Mouse (Mus musculus) mouse trophoblast stem cell (cell line): ENCODE data around the gene Cdca5.
"Not testable (repeated sequence)": the region's sequence is repeated elsewhere in the genome, so short reads cannot be mapped to it uniquely, and the experiment has no call there.

Source experiments
- in situ Hi-C, 2 experiments: fragments of 300-500 bp; cut with MseI, MboI; formaldehyde crosslinking; loops; 2 replicates in 1 of 2; 3 replicates in 1 of 2; pipeline ENCODE4 v1.15.1; 2025

Cdca5 gene

GRCm38 (mm10) chr19:6084478-6085248 is at the start of gene Cdca5, which contains the start of gene Zfpl1:
Cdca5 (plus strand) TSS chr19:6084983.
Zfpl1 (minus strand) TSS chr19:6084956.
- in situ Hi-C loops = no loop called here

GRCm38 (mm10) chr19:6035966-6036585 is 48.7 kb upstream of the Cdca5 start:
- in situ Hi-C loops = no loop called here

GRCm38 (mm10) chr19:6037695-6038094 is 47.1 kb upstream of the Cdca5 start:
- in situ Hi-C loops = no loop called here

- in situ Hi-C loops = no loop called here
Measured at GRCm38 (mm10) chr19:6038326-6038725, 46.5 kb upstream of the Cdca5 start.

- in situ Hi-C loops = no loop called here
Measured at GRCm38 (mm10) chr19:6040002-6040401, 44.8 kb upstream of the Cdca5 start.

- in situ Hi-C loops = no loop called here
Measured at GRCm38 (mm10) chr19:6042293-6042692, 42.5 kb upstream of the Cdca5 start.

- in situ Hi-C loops = not testable (repeated sequence)
Measured at GRCm38 (mm10) chr19:6044102-6044501, 40.7 kb upstream of the Cdca5 start.

GRCm38 (mm10) chr19:6045366-6046293 is 39.2 kb upstream of the Cdca5 start:
- in situ Hi-C loops = no loop called here

- in situ Hi-C loops = no loop called here
Measured at GRCm38 (mm10) chr19:6046294-6047153, 38.3 kb upstream of the Cdca5 start, which contains the start of gene Syvn1. Syvn1 (plus strand) TSS chr19:6046576.

- in situ Hi-C loops = no loop called here
Measured at GRCm38 (mm10) chr19:6047154-6047898, 37.5 kb upstream of the Cdca5 start.

- in situ Hi-C loops = no loop called here
Measured at GRCm38 (mm10) chr19:6047899-6048166, 37.0 kb upstream of the Cdca5 start.

GRCm38 (mm10) chr19:6048681-6049410 is 35.9 kb upstream of the Cdca5 start:
- in situ Hi-C loops = no loop called here

- in situ Hi-C loops = no loop called here
Measured at GRCm38 (mm10) chr19:6052516-6052915, 32.3 kb upstream of the Cdca5 start.

- in situ Hi-C loops = no loop called here
Measured at GRCm38 (mm10) chr19:6054296-6054695, 30.5 kb upstream of the Cdca5 start.

GRCm38 (mm10) chr19:6056696-6057095 is 28.1 kb upstream of the Cdca5 start:
- in situ Hi-C loops = no loop called here

- in situ Hi-C loops = no loop called here
Measured at GRCm38 (mm10) chr19:6057313-6058096, 27.3 kb upstream of the Cdca5 start, which contains the start of the genes Mrpl49 and Fau. Mrpl49 (minus strand) TSS chr19:6057785. Fau (plus strand) TSS chr19:6057844.

GRCm38 (mm10) chr19:6058513-6058912 is 26.3 kb upstream of the Cdca5 start:
- in situ Hi-C loops = no loop called here

GRCm38 (mm10) chr19:6058966-6059365 is 25.8 kb upstream of the Cdca5 start:
- in situ Hi-C loops = no loop called here

GRCm38 (mm10) chr19:6061021-6061533 is 23.7 kb upstream of the Cdca5 start, which contains the start of gene Znhit2:
Znhit2 (plus strand) TSS chr19:6061192.
- in situ Hi-C loops = no loop called here
